Mouse (Mus musculus) left cerebral cortex, adult 2 months (tissue): ENCODE results near the gene Zfp866. TPM values are rescaled to one million over a fixed set of nuclear protein-coding genes. Genes with fewer than 3 reads are reported as not detected.

ENCODE experiments used
- DNase-seq, 2 experiments: peaks; one replicate each; pipeline ENCODE4 v3.0.0; 2021 to 2022; ENCODE audit warnings: low spot score in 2 of 2, mixed read lengths in 1 of 2; ENCODE audit errors: extremely low spot score in 1 of 2
- H3K27ac ChIP-seq: fragments of 200-600 bp; 2 replicates; pipeline ENCODE4 v1.8.1; 2022
- H3K4me3 ChIP-seq: fragments of 200-600 bp; 2 replicates; pipeline ENCODE4 v1.8.1; 2022
- CTCF ChIP-seq: fragments of 200-600 bp; IDR thresholded peaks from 2 replicates; pipeline ENCODE4 v1.8.1; 2022; ENCODE audit warnings: antibody characterized with exemption, mild to moderate bottlenecking, moderate library complexity
- intact Hi-C: fragments of 180-260 bp; cut with DNase I; formaldehyde crosslinking; loops from one replicate; pipeline ENCODE4 v1.15.1; 2025
- total RNA-seq, 2 experiments: library from RNA; stranded (reverse); gene quantifications; 2 replicates each; pipeline ENCODE4 v1.2.3; 2021

The Zfp866 gene
- total RNA-seq, 2 experiments from 2014 or later, result 28.7 to 28.8 TPM

DNA sequence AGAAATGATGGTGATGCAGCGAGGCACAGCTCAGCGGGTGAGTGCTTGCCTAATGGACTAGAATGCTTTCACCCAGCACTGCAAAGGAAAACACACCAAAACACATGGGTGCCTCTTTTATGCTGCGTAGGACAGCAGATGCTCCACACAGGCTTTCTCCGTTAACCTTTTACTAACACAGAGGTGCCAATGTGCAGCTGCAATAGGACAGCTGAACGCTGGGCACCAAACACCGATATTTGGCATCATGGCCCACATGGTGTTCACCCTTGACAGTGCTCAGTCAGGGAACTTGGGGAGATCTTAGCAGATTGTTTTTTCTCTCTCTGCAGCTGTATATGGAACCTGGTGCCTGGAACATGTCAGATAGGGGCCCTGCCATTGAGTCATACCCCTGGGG, 3.9 kb upstream of the Zfp866 start:
- H3K27ac ChIP-seq, result no peak overlapping the region
- no peak for TF ChIP-seq CTCF
- intact Hi-C loops, result no loop called here
- H3K4me3 ChIP-seq, result no peak overlapping the region
- DNase-seq, result peak in 1 of 2 experiments; percentile 6

DNA sequence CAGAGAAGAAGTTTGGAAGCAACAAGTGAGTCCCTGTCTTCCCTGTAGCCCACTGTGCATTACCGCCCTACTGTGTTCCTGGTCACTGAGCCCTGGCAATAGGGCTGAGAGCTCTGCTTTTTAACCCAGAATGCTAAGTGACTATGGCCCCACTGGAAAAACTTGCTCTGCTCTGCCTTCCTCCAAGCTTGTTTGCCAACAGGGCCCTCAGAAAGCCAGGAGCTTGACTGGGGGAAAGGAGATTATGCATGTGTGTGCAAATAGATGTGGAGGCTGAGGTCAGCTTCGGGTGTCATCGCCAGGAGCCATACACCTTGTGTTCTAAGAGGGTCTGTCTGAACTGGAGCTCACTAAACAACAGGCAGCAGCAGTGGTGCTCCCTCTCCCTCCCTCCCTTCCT, 3.1 kb upstream of the Zfp866 start:
- no peak for TF ChIP-seq CTCF
- intact Hi-C loops, result no loop called here
- peak in 1 of 2 experiments; percentile 7 for DNase-seq
- Histone ChIP-seq H3K4me3 (no peak overlapping the region), H3K27ac (no peak overlapping the region)

DNA sequence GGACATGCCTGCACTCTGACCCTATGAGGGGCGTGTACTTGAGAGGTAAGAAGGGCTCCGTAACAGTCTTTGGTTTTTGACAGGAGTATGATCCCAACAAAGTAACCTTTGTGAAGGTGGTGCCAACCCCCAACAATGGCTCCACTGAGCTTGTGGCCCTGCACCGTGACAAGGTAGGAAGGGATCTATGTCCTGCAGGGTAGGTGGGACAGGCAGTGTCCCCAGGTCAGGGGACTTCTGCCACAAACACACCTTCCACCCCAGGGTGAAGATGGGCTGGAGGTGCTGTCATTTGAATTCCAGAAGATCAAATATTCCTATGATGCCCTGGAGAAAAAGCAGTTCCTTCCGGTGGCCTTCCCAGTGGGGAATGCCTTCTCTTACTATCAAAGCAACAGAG, 2.7 kb upstream of the Zfp866 start:
- peak in 1 of 2 experiments; percentile 6 for DNase-seq
- TF ChIP-seq CTCF, result no peak
- no peak overlapping the region for H3K27ac ChIP-seq
- intact Hi-C loops, result no loop called here
- no peak overlapping the region for H3K4me3 ChIP-seq

DNA sequence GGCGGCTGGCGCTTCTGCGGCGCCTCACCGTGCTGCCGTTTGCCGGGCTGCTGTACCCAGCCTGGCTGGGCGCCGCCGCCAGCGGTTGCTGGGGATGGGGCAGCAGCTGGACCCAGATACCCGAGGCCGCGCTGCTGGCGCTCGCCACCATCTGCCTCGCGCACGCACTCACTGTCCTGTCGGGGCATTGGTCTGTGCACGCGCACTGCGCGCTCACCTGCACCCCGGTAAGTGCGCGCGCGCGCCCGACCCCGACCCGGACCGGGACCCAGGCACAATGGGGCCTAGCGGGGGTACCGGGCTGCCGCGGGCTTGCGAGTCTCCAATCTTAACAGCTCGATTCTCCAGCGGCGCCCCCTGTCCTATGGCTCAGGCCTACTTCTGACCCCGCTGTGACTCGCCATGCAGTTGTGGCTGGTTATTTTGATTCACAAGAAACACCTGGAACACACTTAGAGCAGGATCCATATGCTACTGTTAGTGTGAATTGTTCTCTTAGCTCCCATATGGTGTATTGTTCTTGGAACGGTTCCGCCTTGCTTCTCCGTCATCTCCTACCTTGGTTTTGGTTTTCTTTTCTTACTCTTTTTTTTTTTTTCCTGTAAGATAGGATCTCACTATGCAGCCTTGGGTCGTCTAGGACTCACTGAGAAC, 564 bp upstream of the Zfp866 start:
- intact Hi-C loops, result loop anchor here (1.0 kb wide), 1 partner anchor 137 kb away; the partner anchor contains the start of gene Zfp964
- Histone ChIP-seq H3K27ac (peak overlapping the region; percentile 72), H3K4me3 (peak overlapping the region; percentile 84)
- TF ChIP-seq CTCF, result no peak
- peak in 1 of 2 experiments; percentile 26 for DNase-seq

DNA sequence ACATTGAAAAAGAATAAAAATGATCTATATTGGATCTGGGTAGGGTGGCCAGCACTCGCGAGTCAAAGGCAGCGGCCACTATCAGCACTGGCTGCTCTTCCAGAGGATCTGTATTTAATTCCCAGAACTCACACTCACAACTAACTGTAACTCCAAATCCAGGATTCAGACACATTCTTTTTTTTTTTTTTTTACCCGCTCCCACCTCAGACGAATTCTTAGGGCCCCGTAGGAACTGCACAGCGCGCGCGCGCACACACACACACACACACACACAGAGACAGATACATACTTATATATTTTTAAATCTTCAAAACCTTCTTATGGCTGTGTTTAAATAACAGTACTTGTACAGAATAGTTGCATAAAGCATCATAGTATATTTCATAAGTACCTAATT, 614 bp downstream of the Zfp866 start:
- TF ChIP-seq CTCF, result no peak
- H3K27ac ChIP-seq, result peak overlapping the region; percentile 72
- H3K4me3 ChIP-seq, result peak overlapping the region; percentile 84
- no peak for DNase-seq
- intact Hi-C loops, result no loop called here

DNA sequence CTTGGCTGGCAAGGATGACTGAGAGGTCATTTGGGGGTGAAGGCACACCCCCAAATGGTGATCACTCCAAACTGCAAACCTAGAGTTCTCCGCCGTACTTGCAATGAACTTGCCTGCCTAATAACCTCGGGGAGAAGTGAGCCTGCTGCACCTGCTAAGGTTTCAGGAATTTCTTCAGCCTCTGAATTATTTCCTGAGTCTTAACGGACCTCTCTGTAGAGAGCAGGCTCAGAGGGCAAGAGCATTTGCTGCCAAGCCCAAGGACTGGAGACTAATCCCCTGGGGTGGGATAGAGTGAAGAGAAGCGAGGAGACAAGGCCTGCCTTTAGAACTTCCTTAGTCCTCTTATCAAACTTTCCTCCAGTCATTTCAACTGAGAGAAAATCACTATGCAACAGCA, 1.2 kb downstream of the Zfp866 start:
- DNase-seq, result peak; percentile 5 to 6

DNA sequence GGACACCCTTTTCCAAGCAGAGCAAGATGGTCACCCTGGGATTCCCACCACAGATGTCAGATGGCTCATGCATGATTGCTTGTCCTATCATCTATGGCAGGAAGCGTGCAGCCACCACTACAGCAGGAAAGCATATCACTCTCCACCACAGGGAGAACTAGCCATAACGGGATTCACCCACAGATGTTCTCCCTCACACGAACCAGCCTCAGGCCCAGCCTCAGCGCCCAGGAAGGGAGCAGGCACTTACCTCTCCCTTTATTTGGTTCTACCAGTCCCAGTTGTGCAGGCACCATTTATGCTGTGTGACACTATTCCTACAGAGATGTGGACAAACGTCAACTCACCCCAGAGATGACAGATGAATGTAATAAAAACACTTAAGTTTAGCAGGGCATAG, 1.9 kb downstream of the Zfp866 start:
- TF ChIP-seq CTCF, result no peak
- H3K27ac ChIP-seq, result no peak overlapping the region
- H3K4me3 ChIP-seq, result no peak overlapping the region
- peak in 1 of 2 experiments; percentile 7 for DNase-seq
- intact Hi-C loops, result no loop called here

More for the DNA sequence above, 1.2 kb downstream of the Zfp866 start:
- no peak for TF ChIP-seq CTCF
- no peak overlapping the region for H3K27ac ChIP-seq
- intact Hi-C loops, result no loop called here
- H3K4me3 ChIP-seq, result no peak overlapping the region

DNA sequence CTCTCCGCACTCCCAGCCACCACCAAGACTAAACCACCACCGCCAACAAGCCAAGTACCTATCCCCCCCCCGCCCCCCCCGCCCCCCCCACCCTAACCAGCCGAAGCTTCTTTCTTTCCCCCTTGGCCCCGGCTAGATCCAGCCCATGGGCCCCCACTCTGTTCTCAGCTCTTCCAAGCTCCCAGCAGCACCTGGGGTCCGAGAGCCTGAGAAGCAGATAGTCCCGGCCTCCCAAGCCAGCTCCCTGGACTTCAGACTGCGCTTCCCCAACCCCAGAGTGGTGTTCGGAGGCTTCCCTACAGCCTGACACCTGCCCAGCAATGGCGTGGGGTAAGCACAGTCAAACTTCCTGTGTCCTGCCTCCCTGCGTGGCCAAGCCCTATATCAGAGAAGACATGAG, 13.9 kb downstream of the Zfp866 start:
- intact Hi-C loops, result no loop called here

DNA sequence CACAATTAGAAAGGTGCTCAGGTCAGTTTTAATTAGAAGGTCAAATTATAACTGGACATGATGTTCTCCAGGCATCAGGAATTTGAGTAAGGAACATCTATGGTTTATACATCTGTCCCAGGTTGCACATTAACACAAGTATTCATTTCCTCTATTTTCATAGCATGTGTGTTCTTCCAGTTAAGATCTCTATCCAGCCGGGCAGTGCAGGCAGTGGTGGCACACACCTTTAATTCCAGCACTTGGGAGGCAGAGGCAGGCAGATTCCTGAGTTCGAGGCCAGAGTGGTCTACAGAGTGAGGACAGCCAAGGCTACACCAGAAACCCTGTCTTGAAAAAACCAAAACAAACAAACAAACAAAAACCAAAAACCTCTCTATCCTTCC, 15.8 kb downstream of the Zfp866 start:
- intact Hi-C loops, result no loop called here
- Histone ChIP-seq H3K4me3 (peak overlapping the region; percentile 86), H3K27ac (peak overlapping the region; percentile 100)
- no peak for DNase-seq
- no peak for TF ChIP-seq CTCF

More for the DNA sequence above, 13.9 kb downstream of the Zfp866 start:
- peak in 1 of 2 experiments; percentile 8 for DNase-seq
- Histone ChIP-seq H3K27ac (no peak overlapping the region), H3K4me3 (no peak overlapping the region)
- no peak for TF ChIP-seq CTCF

DNA sequence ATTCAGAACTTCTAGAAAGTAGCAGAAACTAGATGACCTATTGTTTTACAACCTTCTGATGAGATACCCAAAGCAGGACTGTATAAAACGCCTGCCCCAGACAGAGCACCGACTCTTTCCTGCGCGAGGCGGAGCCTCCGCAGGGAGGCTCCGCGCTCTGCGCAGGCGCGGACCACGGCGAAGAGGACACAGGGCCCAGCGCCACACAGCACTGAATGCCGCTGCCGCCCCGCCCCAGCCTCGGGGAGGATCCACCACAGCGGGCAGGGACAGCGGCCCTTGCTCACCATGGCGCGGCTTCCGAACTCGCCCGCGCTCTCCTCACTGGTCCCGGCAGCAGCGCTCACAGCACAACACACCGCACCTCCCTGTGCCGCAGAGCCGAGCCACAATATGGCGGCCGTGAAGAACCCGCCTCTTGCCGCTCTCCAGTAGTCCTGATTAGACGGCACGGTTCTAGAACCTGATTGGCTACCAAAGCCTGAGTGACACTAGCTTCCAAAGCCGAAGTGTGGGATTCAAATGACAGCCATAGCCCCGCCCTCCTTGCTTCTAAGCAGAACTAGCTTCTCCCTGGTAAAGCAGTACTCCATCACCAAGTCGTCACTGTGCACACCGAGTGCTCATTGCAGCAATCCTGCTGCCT, 16.4 kb downstream of the Zfp866 start, which contains the start of gene Gm20422:
TSS of gene Gm20422 (minus strand) at position 384 of the 646 bp plus-strand sequence.
- peak; percentile 77 to 89 for DNase-seq
- H3K4me3 ChIP-seq, result peak within 1 kb of the TSS; percentile 86
- peak within 1 kb of the TSS; percentile 100 for H3K27ac ChIP-seq
- no peak; the same call in 1 of the 2 replicates for TF ChIP-seq CTCF
- intact Hi-C loops, result no loop called here

DNA sequence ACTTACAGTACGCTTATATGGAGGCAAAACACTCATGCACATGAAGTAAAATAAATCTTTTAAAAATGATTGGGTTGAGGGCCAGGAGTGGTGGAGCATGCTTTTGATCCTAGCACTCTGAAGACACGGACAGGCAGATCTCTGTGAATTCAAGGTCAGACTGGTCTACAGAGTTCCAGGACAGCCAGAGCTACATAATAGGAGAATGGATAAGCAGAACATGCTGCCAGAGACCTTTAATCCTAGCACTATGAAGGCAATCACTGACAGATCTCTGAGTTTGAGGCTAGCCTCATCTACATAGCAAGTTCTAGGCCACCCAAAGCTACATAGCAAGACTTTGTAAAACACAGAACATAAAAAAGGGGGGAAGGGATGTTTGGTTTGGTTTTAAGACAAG, 18.9 kb downstream of the Zfp866 start:
- no peak for DNase-seq
- H3K27ac ChIP-seq, result no peak overlapping the region
- TF ChIP-seq CTCF, result no peak
- H3K4me3 ChIP-seq, result no peak overlapping the region
- intact Hi-C loops, result no loop called here

DNA sequence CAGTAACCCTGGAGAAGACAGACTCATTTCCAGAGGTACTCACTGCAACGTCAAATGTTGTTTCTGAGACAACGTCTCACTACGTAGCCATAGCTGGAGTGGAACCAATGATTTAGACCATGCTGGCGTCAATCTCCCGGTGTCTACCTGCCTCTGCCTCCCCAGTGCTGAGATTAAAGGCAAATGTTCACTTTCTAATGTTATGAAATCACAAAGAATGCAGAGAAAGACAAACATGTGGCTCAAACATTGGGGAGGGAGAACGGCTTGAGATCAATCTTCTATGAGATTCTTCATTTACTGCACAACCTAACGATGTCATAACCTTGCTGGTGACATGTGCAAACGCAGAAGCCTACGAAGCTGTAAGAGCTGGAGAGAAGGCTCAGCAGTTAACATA, 19.8 kb downstream of the Zfp866 start:
- Histone ChIP-seq H3K4me3 (no peak overlapping the region), H3K27ac (no peak overlapping the region)
- peak in 1 of 2 experiments; percentile 7 for DNase-seq
- intact Hi-C loops, result no loop called here
- TF ChIP-seq CTCF, result no peak
